Mouse (Mus musculus) embryonic facial prominence, embryonic 10.5 days (tissue): ENCODE data around the gene Klhdc8a. TPM values are rescaled to one million over a fixed set of nuclear protein-coding genes. Genes with fewer than 3 reads are reported as not detected.

Experiments used
- DNase-seq: peaks from one replicate; pipeline ENCODE4 v3.0.0-alpha.2; 2017; ENCODE audit warnings: low spot score
- H3K27ac ChIP-seq: fragments of 300-500 bp; sonication (generic); replicated peaks from 2 replicates; pipeline ENCODE4 v1.5.1; 2016; ENCODE audit warnings: mild to moderate bottlenecking
- H3K27me3 ChIP-seq: fragments of 300-500 bp; sonication (generic); replicated peaks from 2 replicates; pipeline ENCODE4 v1.6.1; 2016; ENCODE audit warnings: low read depth, mild to moderate bottlenecking; ENCODE audit not compliant: poor library complexity, severe bottlenecking
- H3K36me3 ChIP-seq: fragments of 300-500 bp; sonication (generic); replicated peaks from 2 replicates; pipeline ENCODE4 v1.6.1; 2016; ENCODE audit warnings: mild to moderate bottlenecking, moderate library complexity
- H3K4me1 ChIP-seq: fragments of 300-500 bp; sonication (generic); 2 replicates; pipeline ENCODE4 v1.6.1; 2016
- H3K4me3 ChIP-seq: fragments of 300-500 bp; sonication (generic); 2 replicates; pipeline ENCODE4 v1.5.1; 2016; ENCODE audit warnings: mild to moderate bottlenecking, moderate library complexity
- H3K9me3 ChIP-seq: fragments of 300-500 bp; sonication (generic); 2 replicates; pipeline ENCODE4 v1.6.1; 2016; ENCODE audit warnings: mild to moderate bottlenecking
- WGBS: fragments of 180-500 bp; shearing (Covaris S2); methylation state at CpG from one replicate; pipeline ENCODE4 v1.1.7; 2016; 5-methylcytosine and 5-hydroxymethylcytosine counted together
- polyA plus RNA-seq: library from polyadenylated mRNA; unstranded; fragments of >200 nt; fragmentation: Nextera tagmentation; extraction: Ambion mirVana; gene quantifications from 2 replicates; pipeline ENCODE4 v1.2.1, GENCODE M21; 2016

Gene Klhdc8a
- polyA plus RNA-seq, 1 experiment from 2014 or later = 0.46 TPM

DNA sequence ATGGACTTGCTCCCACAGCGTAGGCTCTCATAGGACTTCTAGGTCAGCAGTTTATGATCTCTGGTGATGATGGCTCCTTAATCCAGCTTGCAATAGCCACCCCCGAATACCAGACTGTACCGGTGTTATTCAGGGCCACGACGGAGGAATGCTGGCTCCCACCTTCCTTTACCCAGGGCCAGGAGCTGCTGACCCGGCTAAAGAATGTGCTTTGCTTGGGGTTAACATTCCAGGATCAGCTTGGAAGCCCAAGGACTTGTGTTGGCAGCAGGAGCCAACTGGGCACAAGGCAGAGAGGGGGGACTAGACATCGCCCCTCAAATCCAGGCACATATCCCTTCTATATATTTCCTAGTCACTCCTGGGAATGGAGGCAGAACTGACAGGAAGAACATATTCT is 12.3 kb downstream of the Klhdc8a start:
- DNase-seq = no peak
- Histone ChIP-seq H3K27ac (no peak overlapping the region), H3K4me1 (peaks cover 17% of the 10 kb centered on the region), H3K36me3 (no peaks in the 10 kb centered on the region), H3K9me3 (no peaks in the 10 kb centered on the region), H3K27me3 (peaks cover 41% of the 10 kb centered on the region), H3K4me3 (no peak overlapping the region)
- WGBS = 65% methylated on average over 7 of the region's 7 CpGs

DNA sequence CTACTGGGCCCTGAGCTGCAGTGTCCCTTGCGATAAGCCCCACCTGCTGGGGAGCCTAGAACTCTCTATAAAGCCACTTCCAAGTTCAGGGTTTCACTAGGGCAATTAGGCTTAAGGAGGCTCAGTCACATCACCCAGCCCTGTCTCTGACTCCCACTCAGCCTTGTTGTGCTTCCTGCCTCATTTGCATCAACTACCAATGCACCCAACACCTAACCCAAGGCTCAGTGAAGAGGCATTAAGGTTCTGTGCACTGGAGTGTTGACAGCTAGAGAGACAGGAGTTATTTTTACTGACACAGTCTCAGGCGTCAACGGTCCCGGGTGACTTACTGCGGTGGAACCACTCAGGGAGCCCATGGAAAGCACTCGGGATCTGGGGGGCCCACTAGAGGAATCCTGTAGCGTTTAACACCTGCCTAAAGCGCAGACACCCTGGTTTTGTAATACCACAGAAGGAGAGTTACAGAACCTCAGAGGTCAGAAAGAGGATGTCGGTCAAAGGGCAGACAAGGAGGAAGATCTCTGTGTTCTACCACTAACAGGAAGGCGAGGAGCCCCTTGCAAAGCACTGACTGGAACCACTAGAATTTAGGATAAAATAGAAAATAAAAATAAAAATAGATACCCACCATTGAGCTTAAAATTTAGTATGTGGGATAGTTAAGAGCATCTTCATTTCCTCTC is 12.9 kb downstream of the Klhdc8a start:
- 79% methylated on average over 10 of the region's 10 CpGs for WGBS
- Histone ChIP-seq H3K9me3 (no peaks in the 10 kb centered on the region), H3K4me3 (no peak overlapping the region), H3K4me1 (peaks cover 23% of the 10 kb centered on the region), H3K36me3 (no peaks in the 10 kb centered on the region), H3K27ac (no peak overlapping the region), H3K27me3 (peaks cover 46% of the 10 kb centered on the region)
- no peak for DNase-seq

- peaks cover 54% of the 10 kb centered on the region for H3K27me3 ChIP-seq
Observed at GRCm38 (mm10) chr1:132312043-132312442, 13.6 kb downstream of the Klhdc8a start.

DNA sequence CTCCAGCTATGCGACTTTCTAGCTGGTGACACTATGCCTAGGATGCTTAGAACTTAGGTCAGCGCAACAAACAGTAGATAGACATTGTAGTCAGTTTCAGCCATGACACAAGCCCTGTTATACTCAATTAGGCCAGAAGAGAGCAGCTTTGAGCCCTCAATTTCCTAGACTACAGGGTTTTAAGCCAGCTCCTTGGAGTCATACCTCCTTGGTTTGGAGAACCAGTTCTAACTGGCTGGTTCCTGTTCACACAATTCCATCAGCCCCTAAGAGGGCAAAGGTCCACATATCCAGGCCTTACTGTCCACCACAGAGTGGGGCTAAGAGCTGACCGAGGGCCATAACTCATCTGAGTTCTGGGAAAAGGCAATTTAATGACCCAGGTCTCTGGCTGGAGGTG is 14.3 kb downstream of the Klhdc8a start:
- WGBS = 63% methylated on average over 3 of the region's 3 CpGs
- DNase-seq = peak; percentile 42
- Histone ChIP-seq H3K27ac (peak overlapping the region; percentile 65; the same call in 1 of the 2 replicates), H3K4me1 (peaks cover 27% of the 10 kb centered on the region), H3K9me3 (no peaks in the 10 kb centered on the region), H3K36me3 (no peaks in the 10 kb centered on the region), H3K27me3 (peaks cover 55% of the 10 kb centered on the region), H3K4me3 (no peak overlapping the region)

More at GRCm38 (mm10) chr1:132312043-132312442, 13.6 kb downstream of the Klhdc8a start:
- H3K9me3 ChIP-seq = no peaks in the 10 kb centered on the region
- no peaks in the 10 kb centered on the region for H3K36me3 ChIP-seq
- peaks cover 26% of the 10 kb centered on the region for H3K4me1 ChIP-seq
- no peak overlapping the region for H3K4me3 ChIP-seq
- 81% methylated on average over 2 of the region's 2 CpGs for WGBS
- H3K27ac ChIP-seq = no peak overlapping the region
- DNase-seq = no peak

DNA sequence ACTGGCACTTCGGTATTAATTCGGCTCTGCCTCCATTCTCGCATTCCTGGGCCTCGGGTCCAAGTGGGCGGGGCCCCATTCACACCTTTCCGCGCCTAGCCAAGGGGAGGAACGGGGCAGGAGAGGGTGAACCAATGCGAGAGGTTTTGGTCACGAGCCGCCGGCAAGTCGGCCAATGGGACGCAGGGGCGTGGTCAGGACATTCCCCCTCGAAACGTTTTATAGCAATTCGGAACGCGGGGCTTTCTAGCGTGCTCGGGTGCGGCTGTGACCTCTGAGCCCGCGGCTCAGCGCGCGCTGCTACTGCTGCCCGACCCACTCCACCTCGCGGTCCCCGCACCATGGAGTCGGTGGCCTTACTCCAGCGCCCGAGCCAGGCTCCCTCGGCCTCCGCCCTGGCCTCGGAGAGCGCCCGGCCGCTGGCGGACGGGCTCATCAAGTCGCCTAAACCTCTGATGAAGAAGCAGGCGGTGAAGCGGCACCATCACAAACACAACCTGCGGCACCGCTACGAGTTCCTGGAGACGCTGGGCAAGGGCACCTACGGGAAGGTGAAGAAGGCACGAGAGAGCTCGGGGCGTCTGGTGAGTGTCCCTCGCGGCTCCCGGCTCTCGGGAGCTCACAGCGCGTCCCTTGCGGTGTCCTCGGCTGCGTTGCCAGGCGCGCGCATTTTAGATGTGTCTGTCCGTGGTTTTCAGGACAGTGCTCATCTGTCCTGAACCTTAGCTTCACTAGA is 17.6 kb downstream of the Klhdc8a start, which contains the start of gene Nuak2:
Nuak2 (plus strand) TSS at position 238 of the 736 bp plus-strand sequence.
- peaks cover 54% of the 10 kb centered on the region for H3K4me1 ChIP-seq
- DNase-seq = peak; percentile 92
- H3K4me3 ChIP-seq = peak within 1 kb of the TSS; percentile 72
- H3K27ac ChIP-seq = peak within 1 kb of the TSS; percentile 85
- peaks cover 10% of the 10 kb centered on the region for H3K36me3 ChIP-seq
- H3K27me3 ChIP-seq = peaks cover 56% of the 10 kb centered on the region
- under 1% methylated on average over 67 of the region's 67 CpGs for WGBS
- H3K9me3 ChIP-seq = no peaks in the 10 kb centered on the region

GRCm38 (mm10) chr1:132316625-132316994 is 18.2 kb downstream of the Klhdc8a start:
- DNase-seq = no peak
- H3K27me3 ChIP-seq = peaks cover 56% of the 10 kb centered on the region
- peak overlapping the region; percentile 85 for H3K27ac ChIP-seq
- H3K36me3 ChIP-seq = peaks cover 10% of the 10 kb centered on the region
- peak overlapping the region; percentile 72 for H3K4me3 ChIP-seq
- WGBS = 33% methylated on average over 7 of the region's 7 CpGs
- no peaks in the 10 kb centered on the region for H3K9me3 ChIP-seq
- peaks cover 58% of the 10 kb centered on the region for H3K4me1 ChIP-seq

DNA sequence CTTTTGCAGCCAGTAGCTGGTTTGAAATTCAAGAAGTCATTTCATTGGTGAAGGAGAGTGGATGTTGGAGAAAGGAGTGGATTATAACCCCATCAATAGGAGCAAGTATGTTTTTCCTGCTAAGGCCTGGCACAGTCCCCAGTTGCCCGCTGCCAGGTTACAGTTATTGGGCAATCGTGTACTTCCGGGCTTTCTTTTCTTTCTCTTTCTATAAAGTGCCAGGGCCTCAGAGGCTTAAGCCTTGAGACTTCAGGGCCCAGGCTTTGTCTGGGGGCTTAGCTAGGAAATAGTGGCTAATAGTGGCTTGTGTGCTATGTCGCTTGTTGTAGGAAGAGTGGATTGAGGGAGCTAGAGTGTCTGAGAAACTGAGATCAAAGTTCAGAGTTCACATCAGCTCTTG is 19.0 kb downstream of the Klhdc8a start:
- DNase-seq = no peak
- Histone ChIP-seq H3K4me1 (peaks cover 66% of the 10 kb centered on the region), H3K4me3 (peak overlapping the region; percentile 72), H3K9me3 (no peaks in the 10 kb centered on the region), H3K27ac (peak overlapping the region; percentile 85), H3K27me3 (peaks cover 53% of the 10 kb centered on the region), H3K36me3 (peaks cover 10% of the 10 kb centered on the region)
- WGBS = 63% methylated on average over 4 of the region's 4 CpGs

GRCm38 (mm10) chr1:132317894-132318863 is 19.8 kb downstream of the Klhdc8a start:
- Histone ChIP-seq H3K27me3 (peaks cover 53% of the 10 kb centered on the region), H3K27ac (peak overlapping the region; percentile 85), H3K4me1 (peaks cover 68% of the 10 kb centered on the region), H3K36me3 (peaks cover 10% of the 10 kb centered on the region), H3K4me3 (peak overlapping the region; percentile 72), H3K9me3 (no peaks in the 10 kb centered on the region)
- 55% methylated on average over 8 of the region's 8 CpGs for WGBS
- no peak for DNase-seq

DNA sequence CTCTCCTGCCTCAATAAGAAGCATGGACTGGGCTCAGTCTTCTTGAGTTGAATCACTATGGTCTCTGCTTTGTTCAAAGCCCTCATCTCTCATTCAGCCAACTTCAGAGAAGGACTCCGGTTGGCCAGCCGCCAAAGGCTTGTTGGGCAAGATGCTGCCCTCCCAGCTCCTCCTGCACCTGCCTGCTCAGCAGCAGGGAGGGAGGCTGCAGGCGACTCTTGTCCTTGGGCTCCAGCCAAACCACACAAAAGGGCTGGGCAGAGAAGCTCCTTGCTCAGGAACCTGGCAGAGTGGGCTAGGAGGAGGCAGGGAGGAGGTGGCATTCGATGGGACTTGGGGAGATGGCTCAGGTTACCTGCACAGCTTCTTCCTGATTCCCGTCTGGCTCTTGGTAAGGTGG is 20.8 kb downstream of the Klhdc8a start:
- Histone ChIP-seq H3K36me3 (peaks cover 10% of the 10 kb centered on the region), H3K4me1 (peaks cover 78% of the 10 kb centered on the region), H3K9me3 (no peaks in the 10 kb centered on the region), H3K27me3 (peaks cover 45% of the 10 kb centered on the region), H3K27ac (peak overlapping the region; percentile 85), H3K4me3 (peak overlapping the region; percentile 72)
- 64% methylated on average over 5 of the region's 5 CpGs for WGBS
- no peak for DNase-seq

DNA sequence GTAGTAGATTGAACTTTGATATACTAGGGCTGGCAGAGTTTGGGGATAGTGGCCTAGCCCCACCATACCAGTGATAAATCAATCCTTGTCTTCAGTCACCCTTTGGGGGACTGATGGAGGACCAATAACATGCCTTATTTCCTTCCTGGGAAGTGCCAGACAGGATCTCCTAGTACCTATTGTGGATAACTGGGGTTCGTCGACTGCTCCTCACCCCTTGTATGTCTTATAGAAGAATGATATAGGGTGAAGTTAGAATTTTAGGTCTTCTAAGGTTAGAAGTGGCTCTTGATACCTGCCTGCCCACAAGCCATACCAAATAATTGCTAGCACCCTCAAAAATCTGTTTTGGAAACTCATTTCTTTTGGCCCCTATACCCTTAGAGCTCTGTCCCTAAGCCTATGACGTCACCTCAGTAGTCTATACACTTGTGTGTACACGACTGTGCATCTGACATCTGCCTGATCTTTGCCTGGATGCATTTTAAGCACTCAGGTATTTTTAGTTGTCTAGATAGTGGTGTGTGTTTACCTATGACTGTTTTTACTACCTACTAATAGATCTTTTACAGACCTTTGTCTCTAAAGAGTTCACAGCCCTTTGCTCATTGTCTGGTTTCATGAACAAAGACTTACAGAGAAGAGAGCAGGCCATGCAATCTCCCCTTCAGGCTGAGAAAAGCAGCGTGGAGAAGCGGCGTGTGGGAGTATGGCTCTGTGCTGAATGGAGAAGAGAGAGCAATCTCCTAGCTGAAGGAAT is 23.6 kb downstream of the Klhdc8a start:
- H3K36me3 ChIP-seq = peaks cover 32% of the 10 kb centered on the region
- no peak for DNase-seq
- peaks cover 92% of the 10 kb centered on the region for H3K4me1 ChIP-seq
- peaks cover 17% of the 10 kb centered on the region for H3K27me3 ChIP-seq
- WGBS = 51% methylated on average over 7 of the region's 7 CpGs
- H3K4me3 ChIP-seq = 0 out of 2 replicates have a peak overlapping the region, but pooled peaks have one; percentile 4
- H3K9me3 ChIP-seq = no peaks in the 10 kb centered on the region
- peak overlapping the region; percentile 88 for H3K27ac ChIP-seq

- peak overlapping the region; percentile 35 for H3K4me3 ChIP-seq
- H3K27ac ChIP-seq = peak overlapping the region; percentile 88
- 19% methylated on average over 13 of the region's 13 CpGs for WGBS
- peaks cover 41% of the 10 kb centered on the region for H3K36me3 ChIP-seq
- peaks cover 8% of the 10 kb centered on the region for H3K27me3 ChIP-seq
- H3K4me1 ChIP-seq = peaks cover 91% of the 10 kb centered on the region
- DNase-seq = peak; percentile 81
- H3K9me3 ChIP-seq = no peaks in the 10 kb centered on the region
Observed at GRCm38 (mm10) chr1:132322711-132323542, 24.5 kb downstream of the Klhdc8a start.
